Comparison of ENCODE assay signal across 8 mouse cellular contexts in genomic region chr1:120654950-120655396, GRCm38 (mm10). TPM values are rescaled to one million over a fixed set of nuclear protein-coding genes. Genes with fewer than 3 reads are reported as not detected.
DNase-seq lines count a peak whose midpoint lies in the region; ATAC-seq lines count a peak whose summit lies in the region.
"Had no signal": no experiment of that assay in that cellular context is flagged by ENCODE, and none has a peak within 500 bp of the region (broad histone marks: within the 10 kb centered on the region; RNA-seq: fewer than 3 reads in every experiment).

No protein-coding gene starts in this region.

- H3K9me3 ChIP-seq in neural tube, embryonic 13.5 days: no peaks in the 10 kb centered on the region
- no peaks in the 10 kb centered on the region for H3K9me3 ChIP-seq in intestine, embryonic 14.5 days (ENCODE audit: control insufficient read depth, low read length)

- DNase-seq in neural tube, embryonic 10.5 days (ENCODE audit: extremely low spot score, low spot score): no peak
- DNase-seq in intestine, embryonic 14.5 days (ENCODE audit: low spot score): no peak
- DNase-seq in layer of hippocampus, adult 9-10 months (ENCODE audit: low spot score): peak; percentile 9
- peak; percentile 19 to 30 for DNase-seq in right cerebral cortex, postnatal 36 days (ENCODE audit: low spot score in 2 of 2)
- DNase-seq in embryo, embryonic 10 days (ENCODE audit: low spot score): no peak
- no peak for DNase-seq in heart, postnatal 10 days

- peak; percentile 82 for ATAC-seq in neural tube, embryonic 13.5 days (ENCODE audit: low read depth)
- peak; percentile 76 for ATAC-seq in intestine, embryonic 14.5 days (replicated peaks; ENCODE audit: low FRiP score, low TSS enrichment, low read depth)

- peaks cover 8% of the 10 kb centered on the region for H3K4me1 ChIP-seq in neural tube, embryonic 13.5 days (replicated peaks)
- H3K4me1 ChIP-seq in intestine, embryonic 14.5 days (replicated peaks; ENCODE audit: control insufficient read depth, insufficient read depth, low read length): no peaks in the 10 kb centered on the region
- H3K4me1 ChIP-seq: heart, embryonic 13.5 days had no signal

- no peak overlapping the region for H3K4me3 ChIP-seq in neural tube, embryonic 13.5 days
- no peak overlapping the region for H3K4me3 ChIP-seq in intestine, embryonic 14.5 days (ENCODE audit: low read depth, low read length)
- H3K4me3 ChIP-seq: heart, embryonic 13.5 days had no signal

- intact Hi-C loops in heart, postnatal 10 days (cut with DNase I): no loop called here

- H3K9ac ChIP-seq in neural tube, embryonic 13.5 days: no peak overlapping the region
- no peak overlapping the region for H3K9ac ChIP-seq in intestine, embryonic 14.5 days (ENCODE audit: low read length)
- H3K9ac ChIP-seq: heart, embryonic 13.5 days had no signal

- H3K27ac ChIP-seq in neural tube, embryonic 13.5 days (replicated peaks): no peak overlapping the region; the same call in 1 of the 2 replicates
- H3K27ac ChIP-seq in intestine, embryonic 14.5 days (ENCODE audit: low read depth): no peak overlapping the region
- H3K27ac ChIP-seq: heart, embryonic 13.5 days had no signal

- WGBS in neural tube, embryonic 13.5 days: 51% methylated on average over 7 of the region's 7 CpGs
- WGBS in intestine, embryonic 14.5 days: 53% methylated on average over 7 of the region's 7 CpGs

- H3K36me3 ChIP-seq in neural tube, embryonic 13.5 days: no peaks in the 10 kb centered on the region
- no peaks in the 10 kb centered on the region for H3K36me3 ChIP-seq in intestine, embryonic 14.5 days (ENCODE audit: control insufficient read depth, insufficient read depth, low read length)
- H3K36me3 ChIP-seq: heart, embryonic 13.5 days had no signal

- H3K4me2 ChIP-seq in neural tube, embryonic 13.5 days: no peak overlapping the region
- no peak overlapping the region for H3K4me2 ChIP-seq in intestine, embryonic 14.5 days (ENCODE audit: low read length)
- H3K4me2 ChIP-seq: heart, embryonic 13.5 days had no signal

- H3K27me3 ChIP-seq in neural tube, embryonic 13.5 days: no peaks in the 10 kb centered on the region
- H3K27me3 ChIP-seq in intestine, embryonic 14.5 days (replicated peaks; ENCODE audit: control insufficient read depth, insufficient read depth, low read length): no peaks in the 10 kb centered on the region
- H3K27me3 ChIP-seq: heart, embryonic 13.5 days had no signal

RNA-seq across cellular contexts. Expression of gene En1, which starts 52.8 kb away (rescaled TPM):
- 1.4 and 1.6 TPM in 2 replicates for polyA plus RNA-seq in neural tube, embryonic 13.5 days (2015; fragmentation: Nextera tagmentation; extraction: Ambion mirVana)
- not detected in 2 replicates for polyA plus RNA-seq in intestine, embryonic 14.5 days (2014; fragmentation: Nextera tagmentation; extraction: Ambion mirVana)
- not detected for total RNA-seq in heart, postnatal 10 days (2021)
- polyA plus RNA-seq: heart, embryonic 13.5 days had no signal

Comparison
In these comparisons a context has a peak if more than half of its experiments do, and no peak if none do; other contexts are left out.
1. DNase-seq: peak in layer of hippocampus, adult 9-10 months (single experiment) and right cerebral cortex, postnatal 36 days (2 of 2); none in neural tube, embryonic 10.5 days (single experiment), intestine, embryonic 14.5 days (single experiment), embryo, embryonic 10 days (single experiment) and heart, postnatal 10 days (0 of 2).